Mouse (Mus musculus) limb, embryonic 11.5 days (tissue): ENCODE results near the gene Tmem126b. TPM values are rescaled to one million over a fixed set of nuclear protein-coding genes. Genes with fewer than 3 reads are reported as not detected.

Source experiments
- ATAC-seq: fragments of 200-750 bp; cut with Nextera tagmentation; 2 replicates; pipeline ENCODE4 v1.8.0; 2017; ENCODE audit warnings: low read depth; ENCODE audit not compliant: insufficient number of reproducible peaks, low FRiP score, low TSS enrichment
- DNase-seq: peaks from one replicate; pipeline ENCODE4 v3.0.0-alpha.2; 2015; ENCODE audit warnings: low spot score
- H3K27ac ChIP-seq: fragments of 300-500 bp; sonication (generic); replicated peaks from 2 replicates; pipeline ENCODE4 v1.5.1; 2014; ENCODE audit warnings: low read depth, mild to moderate bottlenecking, low read length
- H3K27me3 ChIP-seq: fragments of 300-500 bp; sonication (generic); 2 replicates; pipeline ENCODE4 v1.6.1; 2014; ENCODE audit warnings: mild to moderate bottlenecking, low read length, mixed read lengths; ENCODE audit not compliant: control insufficient read depth, insufficient read depth
- H3K36me3 ChIP-seq: fragments of 300-500 bp; sonication (generic); 2 replicates; pipeline ENCODE4 v1.6.1; 2014; ENCODE audit warnings: mild to moderate bottlenecking, low read length, moderate library complexity, mixed read lengths; ENCODE audit not compliant: control insufficient read depth, insufficient read depth
- H3K4me1 ChIP-seq: fragments of 300-500 bp; sonication (generic); 2 replicates; pipeline ENCODE4 v1.6.1; 2014; ENCODE audit warnings: low read length, mixed read lengths; ENCODE audit not compliant: control insufficient read depth, insufficient read depth
- H3K4me2 ChIP-seq: fragments of 300-500 bp; sonication (generic); 2 replicates; pipeline ENCODE4 v1.6.1; 2014; ENCODE audit warnings: low read depth, mild to moderate bottlenecking, moderate library complexity; ENCODE audit not compliant: severe bottlenecking
- H3K4me3 ChIP-seq: fragments of 300-500 bp; sonication (generic); 2 replicates; pipeline ENCODE4 v1.5.1; 2014; ENCODE audit warnings: low read depth, low read length
- H3K9ac ChIP-seq: fragments of 300-500 bp; sonication (generic); 2 replicates; pipeline ENCODE4 v1.6.1; 2014; ENCODE audit warnings: mild to moderate bottlenecking, low read length
- H3K9me3 ChIP-seq: fragments of 300-500 bp; sonication (generic); 2 replicates; pipeline ENCODE4 v1.6.1; 2016; ENCODE audit warnings: low read length; ENCODE audit not compliant: control insufficient read depth
- WGBS: fragments of 180-500 bp; shearing (Covaris S2); extraction: QIAGEN DNeasy Blood & Tissue Kit; methylation state at CpG from one replicate; pipeline ENCODE4 v1.1.7; 2014; 5-methylcytosine and 5-hydroxymethylcytosine counted together
- polyA plus RNA-seq: library from polyadenylated mRNA; unstranded; fragments of >200 nt; fragmentation: Nextera tagmentation; extraction: Ambion mirVana; gene quantifications from 2 replicates; pipeline ENCODE4 v1.2.1, GENCODE M21; 2014

The Tmem126b gene
- polyA plus RNA-seq, 1 experiment from 2014 or later: 37.0 TPM

DNA sequence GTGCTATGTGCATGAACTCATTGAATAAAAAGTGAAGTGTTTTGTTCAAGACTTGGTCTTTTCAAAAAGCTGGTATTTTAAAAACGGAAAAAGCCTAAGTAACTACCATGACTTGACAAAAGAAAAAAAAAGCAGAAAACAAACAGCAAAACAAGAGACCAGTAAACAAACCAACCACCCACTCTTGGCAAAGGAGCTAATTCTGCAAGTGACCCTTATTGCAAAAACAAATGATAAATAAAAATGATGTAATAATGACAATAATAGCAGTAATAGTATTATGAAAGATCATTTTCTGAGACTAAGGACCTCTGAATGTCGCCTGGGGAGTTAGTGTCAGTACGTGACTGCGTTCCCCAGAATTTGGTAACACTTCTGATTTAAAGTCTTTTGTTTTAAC lies 33.7 kb downstream of the Tmem126b start:
- DNase-seq (no peak), ATAC-seq (0 out of 2 replicates have a peak, but pooled peaks have one; percentile 4)

DNA sequence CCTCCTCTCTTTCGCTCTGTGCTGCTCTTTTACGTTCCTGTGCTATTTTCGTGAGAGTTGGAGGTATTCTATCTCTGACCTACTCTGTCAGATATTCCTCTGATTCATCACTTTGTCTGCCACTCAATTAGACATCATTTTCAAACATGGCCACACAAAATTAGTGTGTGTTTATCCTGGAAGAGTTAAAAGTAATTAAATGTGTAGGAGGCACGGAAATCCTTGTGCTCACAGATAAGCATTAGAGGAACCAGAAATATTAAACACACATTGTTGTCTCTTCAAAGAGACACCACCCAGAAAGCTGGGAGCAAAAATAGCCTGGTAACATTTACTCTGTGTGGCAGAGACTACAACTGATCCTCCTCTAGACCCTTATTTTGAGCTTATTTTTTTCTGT lies 35.8 kb downstream of the Tmem126b start:
- Histone ChIP-seq H3K4me3 (no peak overlapping the region), H3K4me1 (no peaks in the 10 kb centered on the region), H3K9ac (no peak overlapping the region), H3K27me3 (no peaks in the 10 kb centered on the region), H3K36me3 (no peaks in the 10 kb centered on the region), H3K27ac (no peak overlapping the region), H3K9me3 (no peaks in the 10 kb centered on the region), H3K4me2 (no peak overlapping the region)
- DNase-seq (no peak), ATAC-seq (no peak)
- whole genome bisulfite sequencing: 92% methylated on average over 4 of the region's 4 CpGs

More for the DNA sequence above, 33.7 kb downstream of the Tmem126b start:
- Histone ChIP-seq H3K36me3 (no peaks in the 10 kb centered on the region), H3K4me3 (peak overlapping the region; percentile 99), H3K4me2 (peak overlapping the region; percentile 29), H3K9me3 (no peaks in the 10 kb centered on the region), H3K27me3 (no peaks in the 10 kb centered on the region), H3K9ac (no peak overlapping the region), H3K4me1 (no peaks in the 10 kb centered on the region), H3K27ac (no peak overlapping the region)
- 13% methylated on average over 4 of the region's 4 CpGs for WGBS

DNA sequence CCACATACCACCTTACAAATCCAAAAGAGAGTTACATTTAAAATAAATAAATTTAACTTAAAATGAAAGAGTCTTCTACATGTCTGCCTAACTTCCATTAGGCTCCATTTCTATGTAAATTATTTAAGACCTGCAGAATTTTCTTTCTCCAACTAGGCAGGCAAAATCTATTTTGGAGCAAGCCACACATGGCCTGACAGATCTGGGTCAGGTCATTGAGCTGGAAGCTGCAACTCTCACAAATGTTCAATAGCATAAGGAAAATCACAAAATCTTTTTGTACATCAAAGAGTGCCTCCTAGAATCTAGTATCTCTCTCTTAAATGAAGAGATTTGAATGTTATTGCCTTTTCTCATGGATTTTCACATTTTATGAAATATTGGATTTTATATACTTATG lies 43.6 kb downstream of the Tmem126b start:
- Histone ChIP-seq H3K27me3 (no peaks in the 10 kb centered on the region), H3K4me2 (no peak overlapping the region), H3K27ac (no peak overlapping the region), H3K4me3 (no peak overlapping the region), H3K36me3 (no peaks in the 10 kb centered on the region), H3K9ac (no peak overlapping the region), H3K4me1 (no peaks in the 10 kb centered on the region), H3K9me3 (no peaks in the 10 kb centered on the region)
- ATAC-seq: no peak
- DNase-seq: no peak

DNA sequence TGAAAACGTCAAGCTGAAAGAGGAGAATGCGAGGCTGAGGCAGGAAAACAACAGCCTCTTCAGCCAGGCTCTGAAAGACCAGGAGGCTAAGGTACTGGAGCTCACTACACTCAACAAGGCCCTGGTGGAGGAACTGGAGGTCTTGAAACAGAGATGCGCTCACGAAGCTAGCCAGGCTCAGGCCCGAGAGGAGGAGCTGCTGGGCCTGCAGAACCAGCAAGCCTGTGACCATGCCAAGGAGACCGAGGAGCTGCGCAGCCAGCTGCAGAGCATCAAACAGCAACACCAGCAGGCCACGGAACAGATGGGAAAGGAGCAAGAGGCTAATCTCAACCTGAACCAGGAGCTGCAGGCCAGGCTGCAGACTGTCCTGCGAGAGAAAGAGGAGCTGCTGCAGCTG lies 48.8 kb downstream of the Tmem126b start:
- no peak overlapping the region for H3K27ac ChIP-seq
- H3K4me3 ChIP-seq: no peak overlapping the region; the same call in 1 of the 2 replicates
- H3K27me3 ChIP-seq: no peaks in the 10 kb centered on the region
- H3K4me2 ChIP-seq: peak overlapping the region; percentile 51
- H3K36me3 ChIP-seq: no peaks in the 10 kb centered on the region
- no peaks in the 10 kb centered on the region for H3K4me1 ChIP-seq
- no peak for ATAC-seq
- no peaks in the 10 kb centered on the region for H3K9me3 ChIP-seq
- no peak overlapping the region; the same call in 1 of the 2 replicates for H3K9ac ChIP-seq
- 63% methylated on average over 9 of the region's 9 CpGs for WGBS
- no peak for DNase-seq

DNA sequence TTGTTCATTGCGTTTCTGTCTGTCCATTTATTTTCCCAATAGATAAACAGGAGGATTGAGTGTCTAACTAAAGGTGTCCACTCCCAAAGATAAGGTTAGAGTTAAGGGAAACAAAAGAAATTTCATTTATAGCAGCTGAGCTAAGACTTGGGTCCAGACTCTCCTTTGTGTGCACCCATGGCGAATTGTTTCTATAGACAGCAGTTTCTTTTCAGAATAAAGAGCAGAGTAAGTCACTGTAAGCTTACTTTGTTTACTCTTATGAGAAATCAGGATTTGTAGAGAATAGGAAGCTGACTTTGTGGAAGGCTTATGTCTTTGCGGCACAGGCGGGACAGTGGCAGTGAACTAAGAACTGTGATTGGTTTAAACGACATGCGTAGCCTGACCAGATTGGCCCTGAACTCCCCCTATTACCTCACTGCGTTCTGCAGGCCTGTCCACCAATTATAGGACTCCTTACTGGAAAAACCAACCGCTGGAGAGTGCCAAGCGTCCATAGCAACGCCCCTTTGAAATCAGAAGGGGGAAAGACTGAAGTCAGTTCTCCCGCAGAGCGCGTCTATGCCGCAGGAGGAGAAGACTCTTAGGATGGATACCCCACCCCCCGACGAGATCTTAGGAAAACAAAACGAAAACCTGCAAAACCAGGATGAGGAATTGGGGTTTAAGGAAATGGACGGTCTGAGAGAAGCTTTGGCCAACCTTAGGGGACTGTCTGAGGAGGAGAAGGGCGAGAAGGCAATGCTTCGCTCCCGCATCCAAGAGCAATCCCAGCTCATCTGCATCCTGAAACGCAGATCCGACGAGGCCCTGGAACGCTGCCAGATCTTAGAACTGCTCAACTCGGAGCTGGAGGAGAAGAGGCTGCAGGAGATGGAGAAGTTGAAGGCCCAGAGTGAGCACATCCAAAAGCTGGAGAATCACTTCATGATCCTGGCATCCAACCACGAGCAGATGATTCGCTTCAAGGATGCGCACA lies 49.5 kb downstream of the Tmem126b start, which contains the start of gene Ccdc89:
Gene Ccdc89, plus strand, starts transcription at position 558 of the 982 bp plus-strand sequence.
- H3K9me3 ChIP-seq: no peaks in the 10 kb centered on the region
- no peak within 1 kb of the TSS for H3K27ac ChIP-seq
- peak within 1 kb of the TSS; percentile 23; the same call in 1 of the 2 replicates for H3K9ac ChIP-seq
- H3K4me1 ChIP-seq: no peaks in the 10 kb centered on the region
- ATAC-seq: peak; percentile 99
- no peaks in the 10 kb centered on the region for H3K27me3 ChIP-seq
- H3K4me2 ChIP-seq: peak within 1 kb of the TSS; percentile 51
- WGBS: 22% methylated on average over 29 of the region's 29 CpGs
- DNase-seq: peak; percentile 74
- H3K4me3 ChIP-seq: peak within 1 kb of the TSS; percentile 24
- no peaks in the 10 kb centered on the region for H3K36me3 ChIP-seq

Other genes with a start within 250 kb of the Tmem126b start
- not detected in 2 replicates for gene Ccdc83, start 210.2 kb downstream of the Tmem126b start, polyA plus RNA-seq
- 5.0 and 7.1 TPM in 2 replicates for gene Sytl2, start 173.7 kb downstream of the Tmem126b start, polyA plus RNA-seq
- 2.1 and 3.1 TPM in 2 replicates for gene Ccdc89, start 49.4 kb downstream of the Tmem126b start, polyA plus RNA-seq
- 45.8 and 47.2 TPM in 2 replicates for gene Crebzf, start 33.3 kb downstream of the Tmem126b start, polyA plus RNA-seq
- 109 and 119 TPM in 2 replicates for gene Tmem126a, start 18.8 kb downstream of the Tmem126b start, polyA plus RNA-seq
- gene Dlg2, start 671 bp upstream of the Tmem126b start, polyA plus RNA-seq: 0.91 and 1.3 TPM in 2 replicates